Mouse (Mus musculus): ENCODE measurements at regions not wholly inside any gene's neighbourhood (a gene's known extent, or its start where the extent isn't known, plus 50 kb on each side); places are given as distances from the start of the nearest gene placed in this dataset.
A peak's percentile ranks its signal among the peaks of the same experiment; 100 is the strongest.

DNA sequence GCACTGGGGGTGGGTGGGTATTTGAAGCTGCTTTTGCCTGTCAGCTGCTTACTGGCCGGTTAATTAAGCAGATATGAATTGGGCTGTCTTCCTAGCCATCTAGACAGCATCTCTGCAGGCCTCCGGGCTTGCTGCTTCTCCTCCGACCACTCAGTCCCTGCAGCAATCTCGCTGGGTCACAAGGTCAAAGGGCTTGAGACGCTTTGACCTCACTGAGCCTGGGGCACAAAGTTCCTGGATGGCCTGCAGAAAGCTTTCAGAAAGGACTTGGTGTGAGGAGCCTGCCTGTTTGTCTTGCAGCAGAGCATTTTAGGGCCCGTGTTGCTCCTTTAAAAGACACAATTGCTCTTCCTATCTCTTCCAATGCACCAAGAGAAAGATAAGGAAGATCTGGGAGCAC lies 83.7 kb upstream of the Ppp2r5a start:
- no peak for DNase-seq

DNA sequence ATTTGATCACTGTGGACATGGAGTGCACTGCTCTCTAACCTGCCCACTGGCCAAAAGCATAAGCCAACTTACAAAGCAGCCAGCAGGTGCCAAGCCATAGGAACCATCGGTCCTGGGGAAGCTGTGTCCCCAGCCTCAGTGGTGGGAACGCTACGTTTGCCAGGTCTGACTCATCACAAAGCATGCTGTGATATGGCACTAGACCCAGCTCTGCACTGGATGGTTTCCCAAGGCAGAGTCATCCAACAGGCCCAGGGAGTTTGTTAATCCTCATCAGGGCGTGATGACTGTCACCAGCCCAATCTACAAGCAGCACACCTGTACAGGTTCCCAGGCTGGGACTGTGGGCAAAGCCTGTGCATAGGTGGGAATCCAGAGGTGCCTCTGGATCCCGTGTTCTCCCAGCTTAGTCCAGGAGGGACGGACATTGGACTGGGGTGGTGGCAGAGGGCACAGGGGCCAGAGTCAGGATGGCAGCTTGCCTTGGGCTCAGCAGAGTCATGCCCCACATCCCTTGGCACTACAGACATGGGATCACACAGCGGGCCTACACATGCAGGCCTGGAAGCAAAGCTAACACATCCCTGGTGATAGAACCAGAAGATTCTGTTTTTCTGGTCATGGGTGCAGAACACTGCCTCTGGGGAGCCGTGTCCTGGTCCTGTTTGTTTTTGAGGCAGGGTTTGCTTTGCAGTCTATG lies 81.8 kb upstream of the Ppp2r5a start:
- DNase-seq, result no peak

DNA sequence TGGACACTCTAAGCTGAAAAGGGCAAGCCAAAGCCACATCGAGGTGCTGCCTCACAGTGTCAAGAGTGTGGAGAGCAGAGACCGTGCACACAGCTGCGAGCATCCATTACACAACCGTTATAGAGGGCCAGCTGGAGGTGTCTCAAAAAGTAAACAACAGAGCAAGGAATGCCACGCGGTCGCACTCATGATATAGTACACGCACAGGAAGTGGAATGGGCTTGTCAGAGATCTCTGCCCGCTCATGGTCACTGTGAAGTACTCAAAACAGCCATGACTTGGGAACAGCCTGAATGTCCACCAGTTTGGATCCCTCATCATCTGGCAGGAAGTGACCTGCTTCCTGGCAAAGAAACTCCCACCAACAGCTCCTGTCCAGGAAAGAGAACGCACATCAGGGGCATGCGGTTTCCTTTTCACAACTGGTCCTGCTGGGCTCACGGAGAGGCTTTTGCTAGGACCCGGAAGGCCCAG lies 76.9 kb upstream of the Ppp2r5a start:
- peak; percentile 56 to 76 for DNase-seq

DNA sequence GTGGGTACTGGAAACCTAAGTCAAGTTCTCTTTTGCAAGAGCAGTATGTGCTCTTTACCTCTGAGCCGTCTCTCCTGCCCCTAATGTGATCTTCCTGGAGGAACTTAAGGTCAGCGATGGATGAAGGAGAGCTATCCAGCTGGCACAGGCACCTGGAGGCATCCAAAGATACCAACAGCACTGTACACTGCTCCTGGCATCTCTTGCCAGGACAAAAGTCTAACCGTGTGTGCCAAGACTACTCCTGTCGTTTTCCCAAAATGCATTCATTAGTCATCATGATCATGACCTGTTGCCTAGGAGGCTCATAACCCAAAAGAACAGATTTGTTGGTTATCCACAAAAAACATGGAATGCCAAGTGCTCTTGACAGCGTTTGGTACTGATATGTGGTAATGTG lies 69.5 kb upstream of the Ppp2r5a start:
- no peak for DNase-seq

DNA sequence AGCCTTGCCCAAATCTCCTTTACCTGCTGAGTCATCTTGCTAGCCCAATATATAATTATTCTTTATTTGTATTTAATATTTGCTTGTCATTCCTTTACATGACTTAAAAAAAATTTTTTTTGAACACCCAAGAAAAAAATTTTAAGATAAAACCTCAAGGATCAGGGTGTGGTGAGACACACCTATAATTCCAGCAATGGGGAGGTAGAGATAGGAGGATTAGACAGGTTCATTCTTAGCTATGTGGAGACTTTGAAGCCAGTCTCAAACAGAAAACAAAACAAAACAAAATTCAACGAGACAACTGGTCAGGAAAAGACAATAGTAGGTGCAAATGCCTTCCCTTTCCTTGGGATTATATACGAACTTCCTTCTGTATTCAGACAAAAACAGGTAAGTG lies 68.4 kb upstream of the Ppp2r5a start:
- no peak for DNase-seq

DNA sequence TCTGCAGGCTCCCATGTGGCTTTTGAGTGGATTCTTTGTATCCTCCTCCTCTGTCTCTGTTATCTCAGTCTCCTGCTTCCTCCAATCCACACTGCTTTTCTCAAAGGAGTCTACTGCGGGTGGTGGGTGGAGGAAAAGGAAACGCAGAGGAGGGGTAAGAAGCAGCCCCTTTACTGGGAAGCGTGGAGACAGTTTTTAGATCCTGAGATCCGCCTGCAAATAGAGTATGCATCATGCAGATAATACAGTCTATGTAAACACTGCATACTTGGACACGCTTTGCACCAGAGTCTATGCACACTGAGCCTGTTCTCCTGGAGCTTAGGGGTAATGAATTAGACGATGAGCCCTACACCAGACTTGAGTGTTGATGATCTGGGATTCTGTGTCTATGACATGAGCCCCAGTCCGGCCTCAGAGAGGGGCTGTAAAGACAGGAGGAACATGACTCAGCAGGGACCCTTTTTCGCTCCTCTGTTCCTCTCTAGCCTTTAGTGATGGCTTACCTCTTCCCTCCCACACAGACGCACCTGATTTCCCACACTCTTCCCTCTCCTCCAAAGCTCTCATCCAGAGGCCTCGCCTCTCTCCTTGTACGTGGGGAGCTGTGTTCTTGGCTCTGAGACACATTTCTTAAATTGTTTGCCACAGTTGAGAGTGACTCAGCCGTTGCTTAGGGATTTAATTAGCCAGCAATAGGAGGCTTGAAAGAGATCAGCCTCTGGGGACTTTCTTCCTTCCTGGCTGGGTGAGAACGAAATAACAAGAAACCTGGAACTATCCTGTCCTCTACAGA lies 67.3 kb upstream of the Ppp2r5a start:
- DNase-seq, result peak; percentile 73 to 81

DNA sequence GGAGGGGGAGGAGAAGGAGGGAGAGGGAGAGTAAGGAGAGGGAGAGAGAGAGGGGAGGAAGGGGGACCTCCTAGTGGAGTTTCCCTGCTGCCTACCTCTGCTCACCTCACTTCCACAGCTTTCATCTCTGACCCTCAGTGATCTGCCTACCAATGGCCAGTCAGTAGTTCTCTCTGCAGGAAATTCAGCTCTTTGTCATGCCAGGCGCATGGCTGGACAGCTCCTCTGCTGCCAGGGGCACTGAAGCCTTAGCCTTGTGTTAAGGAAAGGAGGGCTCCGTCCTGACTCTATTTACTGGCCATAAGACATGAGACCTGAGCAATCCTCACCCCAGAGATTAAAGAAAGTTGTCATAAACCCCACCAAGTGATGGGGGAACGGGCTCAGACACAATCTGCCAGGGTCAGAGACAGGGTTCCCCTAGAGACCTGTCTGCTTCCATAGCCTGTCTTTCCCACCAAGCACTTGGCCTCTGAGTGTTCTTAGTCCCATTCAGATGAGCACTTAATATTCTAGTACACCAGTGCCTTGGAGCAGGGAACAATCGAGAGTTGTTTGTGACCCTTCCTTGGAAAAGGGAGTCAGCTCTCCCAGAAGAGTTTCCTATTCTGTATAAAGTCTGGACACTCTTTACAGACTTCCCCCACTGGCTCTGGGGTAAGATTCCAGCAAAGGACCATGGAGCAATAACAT lies 65.9 kb upstream of the Ppp2r5a start:
- DNase-seq, result no peak

DNA sequence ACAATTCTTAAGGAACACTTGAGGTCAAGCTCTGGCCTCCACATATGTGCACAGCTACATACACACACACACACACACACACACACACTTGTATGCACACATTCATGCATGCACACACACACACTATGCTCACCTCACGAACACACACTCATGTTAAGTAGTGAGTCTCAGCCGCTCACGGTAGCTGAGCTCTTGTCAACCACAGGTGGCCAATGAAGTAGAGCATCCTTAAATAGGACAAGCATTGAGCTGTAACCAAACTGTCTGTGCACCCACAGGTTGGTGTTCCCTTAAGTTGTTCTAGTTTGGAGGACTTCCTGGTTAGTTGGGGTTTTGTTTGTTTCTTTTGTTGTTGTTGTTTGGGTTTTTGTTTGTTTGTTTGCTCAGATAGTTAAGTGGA lies 63.2 kb upstream of the Ppp2r5a start:
- DNase-seq, result no peak

DNA sequence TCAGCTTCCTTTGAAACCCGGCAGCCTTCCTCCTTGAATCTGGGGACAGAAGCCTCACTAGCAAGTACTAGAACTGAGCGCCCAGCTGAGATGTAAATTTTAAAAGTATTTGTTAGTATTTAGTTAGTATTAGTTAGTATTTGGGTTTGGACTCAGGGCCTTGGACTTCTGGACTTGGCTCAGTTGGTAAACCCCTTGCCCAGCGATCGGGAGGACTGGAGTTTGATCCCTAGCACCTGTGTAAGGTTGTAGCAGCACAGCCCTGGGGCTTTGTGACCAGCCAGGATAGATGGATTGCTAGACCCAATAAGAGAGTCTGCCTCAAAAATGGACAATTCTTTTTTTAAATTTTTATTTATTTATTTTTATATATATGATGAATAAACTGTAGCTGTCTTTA lies 62.7 kb upstream of the Ppp2r5a start:
- DNase-seq, result no peak

DNA sequence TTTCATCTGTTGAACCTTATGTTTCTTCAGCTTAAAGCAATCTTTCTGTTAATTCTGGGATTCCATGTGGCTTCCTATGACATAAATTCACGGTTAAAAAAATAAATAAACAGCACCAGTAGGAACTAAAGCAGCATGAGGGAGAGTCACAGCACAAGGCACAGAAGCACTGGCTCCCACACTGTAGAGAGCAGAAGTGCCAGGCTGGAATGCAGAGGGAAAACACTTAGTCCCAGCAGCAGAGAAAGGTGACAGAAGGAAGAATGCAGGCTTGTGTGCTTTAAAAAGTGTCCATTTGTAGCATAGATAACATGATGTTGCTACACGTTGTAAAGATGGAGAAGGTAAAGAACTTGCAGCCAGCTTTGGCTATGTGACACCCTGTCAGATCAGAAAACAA lies 62.1 kb upstream of the Ppp2r5a start:
- DNase-seq, result no peak

DNA sequence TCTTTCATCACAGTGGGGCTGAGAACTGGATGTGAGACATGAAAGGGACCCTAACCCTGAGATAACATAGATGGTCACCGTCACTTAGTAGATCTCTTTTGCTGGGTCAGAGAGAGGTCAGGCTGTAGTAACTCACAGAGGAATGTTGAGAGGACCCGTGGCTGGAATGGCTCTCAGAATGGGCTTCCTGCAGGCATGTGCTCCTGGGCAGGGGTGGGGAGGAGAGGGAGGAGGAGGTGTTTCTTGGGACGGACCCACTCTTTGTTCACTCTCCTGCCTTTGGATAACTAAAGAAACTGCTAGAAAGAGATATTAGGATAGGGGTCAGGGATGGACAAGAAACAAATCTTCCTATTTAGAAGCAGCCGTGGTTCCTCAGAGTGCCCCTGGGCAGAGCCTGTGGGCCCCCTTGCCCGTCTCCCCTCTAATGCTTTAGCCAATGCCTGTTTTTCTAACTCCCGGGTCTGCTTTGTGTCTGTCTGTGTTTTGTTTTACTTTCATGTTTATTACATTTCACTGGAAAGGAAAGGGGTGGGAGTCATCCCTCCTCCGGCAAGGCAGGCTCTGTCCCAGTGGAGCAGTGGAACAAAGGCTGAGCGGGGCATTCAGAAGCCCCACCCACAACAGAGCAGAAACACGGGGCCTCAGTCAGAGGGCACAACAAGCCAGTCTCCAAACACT lies 58.9 kb upstream of the Ppp2r5a start:
- DNase-seq, result peak; percentile 67 to 83

DNA sequence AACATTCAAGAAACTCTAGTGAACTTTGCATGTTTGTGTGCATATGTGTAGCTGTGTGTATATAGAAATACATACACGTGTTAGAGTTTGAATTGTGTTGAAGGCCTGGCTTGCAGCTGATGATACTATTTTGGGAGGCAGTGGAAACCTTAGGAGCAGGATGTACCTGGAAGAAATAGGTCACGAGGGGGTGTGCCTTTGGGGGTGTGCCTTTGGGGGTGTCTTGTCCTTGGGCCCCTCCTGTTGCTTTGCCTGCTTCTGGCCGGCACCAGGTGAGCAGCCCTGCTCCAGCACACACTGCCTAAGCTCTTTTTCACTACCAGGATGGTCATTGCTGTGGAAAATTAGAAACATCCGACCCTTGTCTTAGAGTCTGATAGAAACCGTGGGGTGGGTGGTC lies 56.0 kb upstream of the Ppp2r5a start:
- no peak for DNase-seq

DNA sequence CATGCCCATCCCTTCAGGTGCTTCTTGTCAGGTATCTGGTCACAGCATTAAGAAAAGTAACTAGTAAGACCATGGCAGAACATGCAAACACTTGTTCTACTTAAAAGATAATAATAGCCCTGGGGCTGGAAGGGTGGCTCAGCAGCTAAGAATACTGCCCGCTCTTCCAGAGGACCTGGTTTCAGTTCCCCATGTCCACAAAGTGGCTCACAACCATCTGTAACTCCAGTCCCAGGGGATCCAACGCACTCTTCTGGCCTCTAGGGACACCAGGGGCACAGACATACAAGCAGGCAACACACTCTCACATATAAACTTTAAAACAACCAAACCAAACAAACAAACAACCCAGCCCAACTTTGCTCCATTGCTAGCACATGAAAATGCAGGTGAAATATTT lies 55.2 kb upstream of the Ppp2r5a start:
- DNase-seq, result no peak

DNA sequence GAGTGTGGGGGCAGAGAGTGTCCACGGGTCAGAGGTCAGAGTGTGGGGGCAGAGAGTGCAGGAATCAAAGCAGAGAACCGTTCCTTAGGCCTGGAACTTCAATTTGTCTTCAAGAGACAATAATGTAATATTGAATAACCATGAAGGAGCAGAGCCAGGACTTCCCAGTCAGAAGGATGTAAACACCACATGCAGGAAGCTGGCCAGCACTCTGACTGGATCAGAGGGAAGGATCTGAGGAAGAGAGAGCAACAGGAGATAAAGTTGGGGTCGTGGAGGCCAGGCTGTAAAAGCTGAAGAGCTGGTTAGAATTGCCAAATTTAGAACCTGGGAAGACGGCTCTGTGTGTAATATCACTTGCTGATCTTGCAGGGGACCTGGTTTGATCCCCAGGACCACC lies 54.0 kb upstream of the Ppp2r5a start:
- DNase-seq, result no peak

DNA sequence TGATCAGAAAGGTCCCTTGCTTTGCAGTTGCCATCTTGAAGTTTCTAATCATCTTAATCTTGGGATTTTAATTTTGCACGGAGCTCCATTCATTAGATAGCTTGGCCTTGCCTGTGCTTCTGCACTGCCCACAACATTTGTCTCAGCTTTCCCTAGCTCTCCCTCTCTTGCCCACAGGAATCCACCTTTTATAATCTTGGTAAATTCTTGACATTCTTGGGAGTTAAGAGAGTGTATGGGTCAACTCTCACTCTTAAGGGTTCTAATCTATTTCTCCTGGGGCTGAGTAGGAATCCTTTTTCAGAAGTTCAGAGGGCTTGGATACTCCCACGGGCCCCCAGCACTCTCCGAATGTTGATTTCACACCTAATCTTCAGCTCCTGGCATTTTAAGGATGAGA lies 51.5 kb upstream of the Ppp2r5a start:
- no peak for DNase-seq

DNA sequence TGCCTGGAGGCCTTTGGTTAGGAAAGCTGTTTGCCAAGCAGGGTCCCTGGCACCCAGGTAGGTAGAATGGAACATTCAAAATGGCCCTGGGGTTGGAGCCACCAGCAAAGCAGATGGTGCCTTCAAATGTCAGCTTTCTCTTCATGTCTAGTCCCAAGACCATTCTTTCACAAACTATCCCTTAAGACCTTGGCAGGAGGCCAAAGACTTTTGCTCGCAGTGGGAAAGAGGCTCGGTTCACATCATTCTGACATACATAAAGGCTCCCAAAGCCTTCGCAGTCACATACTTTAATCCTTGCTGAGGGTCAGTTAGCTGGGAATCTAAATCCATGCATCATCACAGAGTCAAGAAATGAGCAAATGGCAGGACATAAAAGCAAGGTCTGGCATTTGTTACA lies 50.5 kb upstream of the Ppp2r5a start:
- DNase-seq, result no peak
